Mouse (Mus musculus) intestine, postnatal 0 days (tissue): ENCODE measurements at regions not wholly inside any gene's neighbourhood (a gene's known extent, or its start where the extent isn't known, plus 50 kb on each side); places are given as distances from the start of the nearest gene placed in this dataset.

Experiments
- ATAC-seq: fragments of 200-750 bp; cut with Nextera tagmentation; 2 replicates; pipeline ENCODE4 v1.8.0; 2017; ENCODE audit warnings: mild to moderate bottlenecking, moderate TSS enrichment, moderate library complexity
- H3K27ac ChIP-seq: fragments of 300-500 bp; sonication (generic); 2 replicates; pipeline ENCODE4 v1.5.1; 2014; ENCODE audit warnings: mild to moderate bottlenecking, low read depth, low read length, moderate library complexity
- H3K27me3 ChIP-seq: fragments of 300-500 bp; sonication (generic); replicated peaks from 2 replicates; pipeline ENCODE4 v1.6.1; 2014; ENCODE audit warnings: low read length, mixed read lengths; ENCODE audit not compliant: control insufficient read depth, insufficient read depth
- H3K36me3 ChIP-seq: fragments of 300-500 bp; sonication (generic); 2 replicates; pipeline ENCODE4 v1.6.1; 2014; ENCODE audit warnings: mild to moderate bottlenecking, moderate library complexity; ENCODE audit not compliant: control insufficient read depth, insufficient read depth
- H3K4me1 ChIP-seq: fragments of 300-500 bp; sonication (generic); replicated peaks from 2 replicates; pipeline ENCODE4 v1.6.1; 2014; ENCODE audit warnings: antibody characterized with exemption, low read length, mixed read lengths; ENCODE audit not compliant: control insufficient read depth, insufficient read depth
- H3K4me2 ChIP-seq: fragments of 300-500 bp; sonication (generic); replicated peaks from 2 replicates; pipeline ENCODE4 v1.6.1; 2014; ENCODE audit warnings: low read depth, mild to moderate bottlenecking, moderate library complexity
- H3K4me3 ChIP-seq: fragments of 300-500 bp; sonication (generic); 2 replicates; pipeline ENCODE4 v1.5.1; 2014; ENCODE audit warnings: low read depth, low read length
- H3K9ac ChIP-seq: fragments of 300-500 bp; sonication (generic); 2 replicates; pipeline ENCODE4 v1.6.1; 2014; ENCODE audit warnings: mild to moderate bottlenecking, low read depth, low read length
- H3K9me3 ChIP-seq: fragments of 300-500 bp; sonication (generic); 2 replicates; pipeline ENCODE4 v1.6.1; 2016; ENCODE audit warnings: mixed run types; ENCODE audit not compliant: control insufficient read depth
- CTCF ChIP-seq: sonication (generic); IDR thresholded peaks from 2 replicates; pipeline ENCODE4 v1.5.1; 2016; ENCODE audit warnings: low read depth, mild to moderate bottlenecking, control low read depth, antibody characterized with exemption, moderate library complexity
- WGBS: fragments of 180-500 bp; shearing (Covaris S2); extraction: QIAGEN DNeasy Blood & Tissue Kit; methylation state at CpG from one replicate; pipeline ENCODE4 v1.1.7; 2014; 5-methylcytosine and 5-hydroxymethylcytosine counted together

GRCm38 (mm10) chr11:17727258-17728034 lies 226.2 kb downstream of the Etaa1 start:
- WGBS = 56% methylated on average over 8 of the region's 8 CpGs
- no peak overlapping the region for H3K27ac ChIP-seq
- H3K27me3 ChIP-seq = no peaks in the 10 kb centered on the region
- H3K4me3 ChIP-seq = no peak overlapping the region
- H3K4me1 ChIP-seq = no peaks in the 10 kb centered on the region
- no peaks in the 10 kb centered on the region for H3K9me3 ChIP-seq
- H3K4me2 ChIP-seq = peak overlapping the region; percentile 25; the same call in 1 of the 2 replicates
- TF ChIP-seq CTCF = no peak
- no peak for ATAC-seq
- no peaks in the 10 kb centered on the region for H3K36me3 ChIP-seq
- H3K9ac ChIP-seq = no peak overlapping the region

- no peak for ATAC-seq
- 86% methylated on average over 4 of the region's 4 CpGs for WGBS
- Histone ChIP-seq H3K27me3 (no peaks in the 10 kb centered on the region), H3K4me2 (no peak overlapping the region), H3K4me3 (no peak overlapping the region), H3K27ac (no peak overlapping the region), H3K4me1 (no peaks in the 10 kb centered on the region), H3K9ac (no peak overlapping the region), H3K36me3 (no peaks in the 10 kb centered on the region), H3K9me3 (no peaks in the 10 kb centered on the region)
- TF ChIP-seq CTCF = no peak
These were observed 220.6 kb downstream of the Etaa1 start for GRCm38 (mm10) chr11:17733075-17733474.

DNA sequence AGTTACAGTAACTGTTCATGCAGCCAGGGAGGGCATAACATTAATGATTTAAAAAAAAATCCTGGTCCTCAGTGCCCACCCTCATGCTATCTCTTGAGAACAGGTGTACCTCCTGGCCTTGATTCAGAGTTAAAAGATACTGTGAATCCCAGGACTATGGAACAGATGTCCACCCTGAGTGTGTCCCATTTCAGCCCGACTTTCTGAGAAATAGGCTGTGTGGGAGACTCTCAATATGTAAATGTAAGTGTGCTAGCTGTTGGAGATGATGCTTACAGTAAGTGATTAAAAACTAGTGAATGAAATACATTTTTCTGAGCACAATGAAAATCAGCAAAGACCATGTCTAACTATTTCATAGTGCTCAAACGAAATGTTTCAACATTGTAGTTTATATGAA lies 219.2 kb downstream of the Etaa1 start:
- Histone ChIP-seq H3K4me3 (no peak overlapping the region), H3K27ac (no peak overlapping the region), H3K27me3 (no peaks in the 10 kb centered on the region), H3K4me1 (no peaks in the 10 kb centered on the region), H3K36me3 (no peaks in the 10 kb centered on the region), H3K4me2 (no peak overlapping the region), H3K9me3 (no peaks in the 10 kb centered on the region), H3K9ac (no peak overlapping the region)
- TF ChIP-seq CTCF = no peak
- 79% methylated on average over 2 of the region's 2 CpGs for WGBS
- ATAC-seq = no peak

DNA sequence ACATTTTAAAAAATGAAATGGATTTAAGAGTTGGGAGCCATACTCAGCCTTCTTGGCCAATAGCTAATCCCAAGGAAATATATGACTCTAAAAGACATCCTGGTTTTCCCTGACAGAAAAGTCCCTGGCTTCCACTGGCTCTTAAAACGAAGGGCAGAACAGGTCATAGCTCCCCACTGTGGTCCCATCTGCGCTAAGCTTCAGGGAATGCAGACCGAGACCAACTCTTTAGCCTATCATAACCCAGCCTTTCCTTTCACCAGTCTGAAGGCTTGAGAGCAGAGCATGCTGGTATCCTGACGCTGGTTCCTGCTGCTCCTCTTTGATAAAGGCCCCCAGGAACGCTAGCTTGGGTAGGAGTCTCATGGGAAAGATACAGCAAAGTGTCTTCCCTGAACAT lies 214.8 kb downstream of the Etaa1 start:
- H3K36me3 ChIP-seq = no peaks in the 10 kb centered on the region
- no peak overlapping the region for H3K9ac ChIP-seq
- no peaks in the 10 kb centered on the region for H3K27me3 ChIP-seq
- H3K4me1 ChIP-seq = no peaks in the 10 kb centered on the region
- WGBS = 65% methylated on average over 5 of the region's 5 CpGs
- H3K27ac ChIP-seq = no peak overlapping the region
- no peak overlapping the region for H3K4me3 ChIP-seq
- no peak overlapping the region for H3K4me2 ChIP-seq
- ATAC-seq = no peak
- TF ChIP-seq CTCF = no peak
- H3K9me3 ChIP-seq = no peaks in the 10 kb centered on the region

GRCm38 (mm10) chr11:17743821-17744220 lies 209.9 kb downstream of the Etaa1 start:
- Histone ChIP-seq H3K4me2 (no peak overlapping the region), H3K9me3 (no peaks in the 10 kb centered on the region), H3K36me3 (no peaks in the 10 kb centered on the region), H3K27me3 (no peaks in the 10 kb centered on the region), H3K4me1 (no peaks in the 10 kb centered on the region), H3K27ac (no peak overlapping the region), H3K4me3 (no peak overlapping the region), H3K9ac (no peak overlapping the region)
- no peak for ATAC-seq
- 54% methylated on average over 1 of the region's 1 CpGs for WGBS
- TF ChIP-seq CTCF = no peak

DNA sequence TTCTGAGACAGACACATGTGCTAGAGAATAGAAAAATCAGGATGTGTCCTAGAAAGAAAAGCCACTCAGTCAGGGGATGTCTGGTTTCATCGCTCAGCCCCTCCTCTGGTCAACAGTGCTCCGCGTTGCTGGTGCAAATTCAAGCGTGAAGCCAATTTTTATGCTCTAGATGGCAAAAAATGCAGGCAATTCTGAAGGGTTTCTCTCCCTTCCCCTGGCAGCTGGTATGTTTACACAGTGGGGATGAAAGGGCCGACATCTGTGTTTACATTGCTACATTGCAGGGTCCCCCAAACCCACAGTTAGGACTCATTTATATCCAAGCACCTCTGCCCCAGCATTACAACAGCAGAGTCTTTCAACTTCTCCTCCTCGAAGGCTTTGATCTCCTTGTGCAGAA lies 203.3 kb downstream of the Etaa1 start:
- H3K9ac ChIP-seq = no peak overlapping the region
- H3K27ac ChIP-seq = no peak overlapping the region
- no peaks in the 10 kb centered on the region for H3K4me1 ChIP-seq
- H3K36me3 ChIP-seq = no peaks in the 10 kb centered on the region
- 13% methylated on average over 6 of the region's 6 CpGs for WGBS
- TF ChIP-seq CTCF = no peak
- no peaks in the 10 kb centered on the region for H3K27me3 ChIP-seq
- H3K4me3 ChIP-seq = no peak overlapping the region
- H3K4me2 ChIP-seq = no peak overlapping the region
- H3K9me3 ChIP-seq = no peaks in the 10 kb centered on the region
- no peak for ATAC-seq
